Mouse (Mus musculus) adrenal gland, postnatal 10 days (tissue): ENCODE measurements around the gene Als2. TPM values are rescaled to one million over a fixed set of nuclear protein-coding genes. Genes with fewer than 3 reads are reported as not detected.

Experiments used
- DNase-seq: peaks from one replicate; pipeline ENCODE4 v3.0.0; 2021; ENCODE audit warnings: mixed read lengths
- total RNA-seq, 2 experiments: library from RNA; stranded (reverse); gene quantifications; 2 replicates each; pipeline ENCODE4 v1.2.3; 2021

Gene Als2
- total RNA-seq, 2 experiments from 2014 or later, result 15.6 to 16.5 TPM

DNA sequence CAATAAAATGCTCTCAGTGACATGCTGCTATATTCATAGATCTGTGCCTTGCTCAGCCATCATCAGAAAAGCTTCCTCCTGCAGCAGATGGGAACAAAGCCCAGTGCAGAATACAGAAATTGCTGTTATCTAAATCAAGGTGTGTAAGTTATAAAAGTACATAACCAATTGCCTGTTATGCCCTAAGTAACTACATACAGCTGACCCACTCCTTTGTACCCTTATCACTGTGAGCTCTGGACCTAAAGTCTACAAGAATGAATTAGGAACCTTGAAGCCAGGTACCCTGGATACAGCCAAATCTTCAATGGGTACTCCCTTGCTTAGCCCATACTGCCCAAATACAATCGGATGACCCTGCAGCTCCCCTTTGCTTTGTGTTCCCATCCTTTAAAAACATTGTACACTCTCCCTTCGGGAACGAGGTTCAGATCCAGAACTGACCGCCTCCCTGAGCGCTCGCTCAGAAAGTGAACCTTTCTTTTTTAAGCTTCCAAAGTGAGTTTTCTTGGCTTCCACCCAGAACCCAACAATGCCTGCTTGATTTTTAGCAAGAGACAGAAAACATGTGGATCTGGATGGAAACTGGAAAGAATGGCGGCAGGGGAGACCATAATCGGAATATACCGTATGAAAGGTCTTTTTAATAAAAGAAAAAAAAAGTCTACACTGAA lies 70.7 kb downstream of the Als2 start:
- DNase-seq, result no peak

DNA sequence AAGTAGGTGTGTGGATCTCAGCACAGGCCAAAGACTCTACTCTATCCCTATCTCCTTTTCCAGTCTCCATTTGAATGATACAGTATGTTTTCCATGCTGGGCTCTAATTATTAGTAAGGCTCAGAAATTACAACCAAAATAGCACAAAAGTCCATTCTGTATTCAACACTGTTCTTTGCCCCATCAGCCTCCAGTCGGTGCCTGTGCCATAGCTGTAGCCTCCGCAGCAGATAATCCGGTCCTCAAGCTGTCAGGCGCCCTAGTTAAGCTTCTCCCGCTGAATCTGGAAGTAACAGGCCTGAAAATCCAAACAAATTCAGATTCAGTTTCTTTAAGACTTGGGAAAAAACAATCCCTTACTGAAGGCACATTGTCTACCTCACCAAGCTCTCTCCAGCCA lies 73.1 kb downstream of the Als2 start:
- no peak for DNase-seq

DNA sequence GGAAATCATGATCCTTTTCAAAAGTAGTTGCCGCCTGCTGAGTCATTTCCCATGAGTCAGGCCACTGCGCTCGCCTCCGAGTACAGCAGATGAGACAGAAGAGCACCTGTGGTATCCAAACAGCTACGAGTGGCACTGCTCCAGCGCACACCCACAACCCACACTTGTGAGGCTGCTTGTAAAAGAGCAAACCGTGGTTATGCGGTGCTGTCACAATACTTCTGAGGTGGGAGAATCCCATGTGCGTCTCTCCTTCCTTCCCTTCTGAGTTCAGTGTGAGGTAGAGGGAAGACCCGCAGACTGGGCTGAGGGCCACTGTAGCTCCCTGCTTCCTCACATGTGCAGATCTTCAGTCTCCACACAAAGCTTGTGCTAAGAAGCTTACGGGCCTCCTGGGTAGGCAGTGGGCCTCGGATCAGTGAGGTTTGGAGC lies 74.0 kb downstream of the Als2 start, which contains the start of gene Mpp4:
TSS of gene Mpp4 (minus strand) at position 360 of the 432 bp plus-strand sequence.
- no peak for DNase-seq

DNA sequence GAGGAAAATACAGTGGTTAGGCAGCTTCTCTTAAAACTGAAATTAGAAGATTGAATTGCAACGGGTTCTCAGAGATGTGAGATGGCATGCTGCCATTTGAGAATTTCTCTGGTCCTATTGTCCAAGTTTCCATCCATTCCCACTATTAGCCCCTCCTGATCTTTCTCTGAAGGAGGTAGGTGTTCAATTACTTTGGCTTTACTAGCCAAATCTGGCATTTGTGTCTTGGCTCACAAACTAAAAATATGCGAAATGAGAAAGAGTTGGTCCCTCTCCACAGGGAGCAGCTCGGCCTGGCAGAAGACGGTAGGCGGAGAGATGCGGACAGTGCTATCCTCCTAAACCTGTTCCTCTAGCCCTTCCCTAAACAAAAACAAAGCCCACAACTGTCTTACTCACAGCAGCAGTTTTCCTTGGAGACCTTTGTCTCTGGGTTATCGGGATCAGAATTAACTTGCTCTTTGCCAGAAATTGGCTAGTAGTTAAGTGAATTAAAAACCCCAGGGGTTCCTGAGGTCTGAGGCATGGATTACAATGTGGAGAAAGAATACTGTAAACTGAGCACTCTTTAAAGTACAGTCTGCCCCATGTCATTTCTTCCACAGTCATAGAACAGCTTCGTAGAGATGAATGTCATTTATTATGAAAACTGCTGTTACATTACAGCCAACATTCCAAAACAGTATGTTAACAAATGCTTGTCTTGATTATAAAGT lies 74.6 kb downstream of the Als2 start:
- no peak for DNase-seq

DNA sequence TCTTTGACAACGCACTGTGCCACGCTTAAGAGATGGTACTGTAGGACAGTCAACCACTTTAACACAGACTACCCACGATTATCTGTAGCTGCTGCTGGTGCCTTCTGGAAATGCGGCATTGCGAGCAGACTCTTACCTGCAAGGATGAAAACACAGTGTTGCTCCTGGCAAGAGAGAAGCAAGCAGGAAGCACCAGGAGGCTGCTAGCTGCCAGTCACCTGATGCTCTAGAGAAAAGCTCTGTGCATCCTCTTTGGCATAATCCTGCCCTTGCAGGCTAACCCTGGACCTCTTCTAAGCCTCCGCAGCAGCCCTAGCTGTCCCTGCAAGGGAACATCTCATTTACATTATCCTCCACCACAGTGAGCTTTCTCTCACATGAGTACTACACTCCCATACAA lies 75.6 kb downstream of the Als2 start:
- DNase-seq, result no peak

DNA sequence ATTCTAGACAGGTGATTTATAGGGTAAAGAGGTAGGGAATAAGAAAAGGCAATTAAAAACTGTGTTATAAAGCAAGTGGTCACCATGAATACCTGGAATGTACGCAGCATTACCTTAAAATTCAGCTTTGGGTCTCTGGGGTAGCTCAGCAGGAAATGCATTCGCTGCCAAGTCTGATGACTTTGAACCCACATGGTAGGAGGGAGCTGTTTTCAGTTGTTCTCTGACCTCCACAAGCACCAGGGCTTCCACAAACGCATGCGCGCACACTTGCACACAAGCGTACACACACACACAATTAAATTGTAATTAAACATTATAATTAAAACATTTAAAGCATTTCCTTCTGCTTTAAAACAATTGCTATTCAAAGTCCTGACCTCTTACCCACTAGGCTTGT lies 76.2 kb downstream of the Als2 start:
- DNase-seq, result peak; percentile 15

DNA sequence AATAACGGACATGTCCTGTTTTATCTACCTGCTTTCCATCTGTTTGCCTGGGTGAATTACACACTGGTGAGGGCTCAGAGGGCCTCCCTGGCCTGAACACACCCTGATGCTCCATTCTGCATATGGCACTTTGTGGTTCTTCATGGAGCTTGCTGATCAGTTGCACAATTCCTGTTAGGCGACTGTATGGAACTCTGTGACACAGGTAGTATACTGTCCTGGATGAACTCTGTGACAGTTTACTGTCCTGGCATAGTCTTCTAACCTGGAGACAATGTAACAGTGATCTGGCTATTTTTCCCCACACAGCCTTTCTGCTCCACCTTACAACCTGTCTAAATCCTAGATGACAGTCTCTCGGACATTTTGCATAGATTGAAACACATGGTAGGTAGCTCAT lies 77.9 kb downstream of the Als2 start:
- no peak for DNase-seq

DNA sequence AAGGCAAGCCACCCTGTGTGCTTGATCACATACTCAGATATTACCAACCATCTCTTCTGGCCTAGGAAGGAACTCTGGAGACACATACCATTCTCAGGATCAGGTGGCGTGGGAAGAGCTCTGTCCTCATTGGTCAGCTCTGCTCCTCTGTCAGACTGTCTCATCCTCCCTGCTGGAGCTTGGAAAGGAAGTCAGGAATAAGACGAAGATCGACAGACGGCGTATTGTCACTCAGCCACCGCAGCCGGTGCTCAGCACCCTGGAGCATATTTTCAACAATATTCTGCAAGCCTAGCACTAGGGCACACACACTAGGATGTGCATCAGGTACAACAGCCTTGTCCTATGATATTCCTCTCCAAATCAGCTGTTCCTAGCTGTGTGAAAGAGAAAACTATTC lies 78.5 kb downstream of the Als2 start:
- DNase-seq, result no peak

DNA sequence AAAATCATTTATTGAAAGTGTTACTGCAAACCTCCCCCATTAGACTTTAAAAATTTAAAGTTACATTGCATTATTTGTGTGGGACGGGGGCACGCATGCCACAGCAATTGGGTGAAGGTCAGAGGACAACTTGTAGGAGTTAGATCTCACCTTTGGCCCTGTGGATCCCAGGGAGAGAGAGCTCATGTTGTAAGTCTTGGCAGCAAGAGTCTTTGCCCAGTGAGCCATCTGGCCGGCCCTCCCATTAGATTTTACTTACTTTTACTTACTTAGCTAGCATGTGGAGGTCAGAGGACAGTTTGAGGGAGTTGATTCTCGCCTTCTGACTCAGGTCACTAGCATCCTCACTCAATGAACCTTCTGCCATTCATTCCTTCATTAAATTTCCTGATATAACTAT lies 79.2 kb downstream of the Als2 start:
- peak; percentile 28 for DNase-seq

DNA sequence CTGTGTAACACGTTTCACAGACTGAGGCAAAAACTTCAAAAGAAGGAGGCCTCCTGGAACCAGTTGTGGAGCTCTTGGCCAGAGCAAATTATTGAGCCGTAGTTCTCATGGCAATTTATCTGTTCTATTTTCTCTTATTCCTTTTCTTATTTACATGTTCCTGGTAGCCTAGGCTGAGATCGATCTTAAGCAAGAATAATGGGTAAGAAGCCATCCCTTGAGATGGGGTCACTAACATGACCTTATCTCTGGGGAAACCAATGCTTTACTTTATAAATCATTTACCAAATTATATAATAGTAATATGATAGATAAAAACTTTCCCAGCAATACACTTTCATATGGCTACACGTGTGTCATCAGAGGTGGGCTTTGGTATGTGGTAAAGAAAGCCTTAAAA lies 84.7 kb downstream of the Als2 start:
- no peak for DNase-seq

DNA sequence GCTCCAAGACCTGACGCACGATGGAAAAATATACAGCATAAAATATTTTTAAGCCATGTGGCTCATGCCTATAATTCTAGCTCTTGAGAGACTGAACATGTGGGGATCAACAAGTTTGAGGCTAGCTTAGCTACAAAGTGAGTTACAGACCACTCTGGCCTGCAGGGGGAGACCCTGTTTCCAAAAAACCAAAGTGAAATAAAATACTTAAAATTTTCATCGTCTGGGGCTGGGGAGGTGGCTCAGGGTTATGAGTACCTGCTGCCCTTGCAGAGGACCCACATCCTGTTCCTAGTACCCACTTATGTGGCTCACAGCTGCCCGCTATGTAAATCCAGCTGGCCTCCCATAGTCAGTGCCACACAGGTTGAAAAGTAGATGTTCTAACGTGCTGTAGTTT lies 86.5 kb downstream of the Als2 start:
- no peak for DNase-seq

DNA sequence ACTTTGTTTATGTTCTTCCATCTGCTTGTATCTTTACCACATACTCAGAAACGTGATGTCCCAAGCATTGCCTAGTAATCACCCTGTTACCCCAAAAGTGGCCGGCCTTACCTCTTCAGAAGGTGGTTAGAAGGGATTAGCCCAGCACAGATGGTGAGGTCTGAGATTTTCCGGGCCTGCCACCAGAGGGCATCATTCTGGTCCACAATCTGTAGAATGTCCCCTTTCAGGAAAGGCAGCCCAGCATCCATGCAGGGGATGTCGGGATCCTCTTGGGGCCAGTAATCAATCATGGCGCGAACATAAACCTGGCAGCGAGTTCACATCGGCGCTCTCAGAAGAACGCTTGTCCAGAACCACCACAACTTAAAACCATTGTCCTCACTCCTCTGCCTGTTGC lies 92.5 kb downstream of the Als2 start:
- peak; percentile 61 for DNase-seq

DNA sequence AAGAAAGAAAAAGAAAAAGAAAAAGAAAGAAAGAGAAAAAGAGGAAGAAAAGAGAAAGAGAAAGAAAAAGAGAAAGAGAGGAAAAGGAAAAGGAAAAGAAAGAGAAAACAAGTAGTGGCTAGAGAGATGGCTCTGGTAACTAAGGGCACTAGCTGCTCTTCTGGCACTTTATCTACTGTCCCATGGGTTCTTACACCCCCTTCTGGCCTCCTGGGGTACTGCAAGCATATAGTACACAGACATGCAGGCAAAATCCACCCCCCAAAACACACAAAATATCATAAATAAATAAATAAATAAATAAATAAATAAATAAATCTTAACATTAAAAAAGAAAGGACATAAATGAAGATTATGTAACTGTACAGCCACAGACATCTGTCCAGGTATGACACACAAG lies 94.2 kb downstream of the Als2 start:
- peak; percentile 79 for DNase-seq

DNA sequence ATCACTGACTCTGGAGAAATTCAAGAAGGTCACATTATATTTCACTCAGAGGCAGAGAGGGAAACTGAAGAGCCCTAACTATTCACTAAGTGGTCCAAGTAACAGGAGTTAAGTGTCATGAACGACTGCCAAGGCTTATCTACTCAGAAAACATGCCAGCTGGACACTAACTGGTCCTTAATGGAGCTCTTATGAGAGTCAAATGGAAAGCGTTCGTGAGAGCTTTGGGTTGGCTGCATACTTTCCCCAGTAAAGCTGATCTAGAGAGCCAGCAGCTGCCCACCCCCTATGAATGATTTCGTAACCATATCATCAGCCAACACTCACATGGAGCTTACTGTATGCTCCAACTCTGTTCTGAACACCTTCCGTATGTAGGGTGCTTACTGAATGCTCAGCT lies 102.6 kb downstream of the Als2 start:
- DNase-seq, result no peak

DNA sequence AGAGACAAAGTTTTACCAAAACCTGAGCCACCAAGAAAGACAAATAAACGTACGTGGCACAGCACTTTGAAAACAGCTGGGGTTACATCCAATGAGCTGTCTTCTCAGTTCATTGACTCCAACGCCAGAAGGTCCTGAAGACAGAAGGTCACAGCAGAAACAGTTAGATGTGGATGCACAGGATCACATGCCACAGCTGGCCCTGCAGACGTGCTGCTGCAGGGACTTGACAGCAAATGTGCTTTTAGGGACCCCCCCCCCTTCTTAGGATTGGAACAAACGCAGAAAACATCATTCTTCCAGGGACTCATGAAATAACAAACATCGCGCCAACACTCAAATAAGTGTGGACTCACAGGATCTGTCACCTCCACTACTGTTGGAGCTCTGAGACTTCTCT lies 108.2 kb downstream of the Als2 start:
- no peak for DNase-seq

DNA sequence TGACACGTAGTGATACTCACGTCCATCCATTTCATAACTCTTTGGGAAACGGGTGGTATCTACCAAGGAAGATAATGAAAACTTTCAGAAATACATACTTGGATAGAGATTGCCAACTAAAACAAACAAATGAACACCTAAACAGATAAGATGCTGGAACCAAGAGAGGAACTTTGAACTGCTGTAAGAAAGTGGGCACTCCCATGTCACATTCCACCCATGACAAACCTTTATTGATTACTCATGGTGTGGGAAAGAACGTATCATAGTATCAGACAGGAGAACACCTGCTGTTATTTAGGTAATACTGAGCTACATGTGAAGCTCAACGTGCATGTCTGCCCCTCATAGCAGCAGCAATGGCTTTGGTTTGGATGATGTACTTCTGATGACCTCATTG lies 111.5 kb downstream of the Als2 start:
- no peak for DNase-seq

DNA sequence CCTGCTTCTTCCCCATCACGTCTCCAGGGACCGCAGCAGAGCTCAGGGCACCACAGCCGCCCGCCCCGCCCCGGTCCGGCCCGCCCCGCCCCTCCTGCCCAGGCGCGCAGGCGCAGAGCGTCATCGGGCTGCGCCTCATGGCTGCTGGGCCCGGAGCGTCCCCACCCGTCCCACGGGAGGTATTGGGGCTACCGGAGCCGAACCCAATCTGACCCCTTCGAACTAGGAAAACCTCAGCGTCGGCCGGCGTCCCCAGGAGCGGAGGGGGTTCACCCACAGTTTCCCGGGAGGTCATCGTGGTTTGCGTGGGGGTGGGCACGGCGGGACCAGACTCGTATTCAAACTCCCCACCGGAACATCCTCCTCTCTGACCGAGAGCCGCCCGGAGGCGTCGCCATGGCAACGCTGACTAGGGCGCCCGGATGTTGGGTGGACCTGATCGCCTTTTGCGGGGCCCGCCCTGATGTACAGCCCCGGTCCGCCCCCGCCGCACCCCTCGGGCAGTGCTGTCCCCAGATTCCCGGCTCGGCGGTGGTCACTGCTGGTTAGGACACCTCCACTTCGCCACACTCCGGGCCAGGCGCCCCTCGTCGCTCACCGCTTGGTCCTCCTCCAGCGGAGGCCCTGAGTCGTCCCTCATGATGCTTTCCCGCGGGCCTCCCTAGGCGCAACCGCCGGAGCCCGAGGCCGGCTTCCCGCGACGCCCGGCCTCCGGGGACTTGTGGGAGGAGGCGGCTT lies 117.1 kb downstream of the Als2 start, which contains the start of gene Tmem237:
TSS of gene Tmem237 (minus strand) at position 689 of the 738 bp plus-strand sequence.
- peak; percentile 95 for DNase-seq

Other genes starting within 250 kb of the Als2 start
- gene C2cd6, start 142.3 kb downstream of the Als2 start, total RNA-seq, result not detected
- 10 to 100 TPM; 15.2 to 15.3 TPM for gene Tmem237, start 116.8 kb downstream of the Als2 start, total RNA-seq
- under 1 TPM; 0.69 to 0.94 TPM for gene Mpp4, start 73.8 kb downstream of the Als2 start, total RNA-seq
- gene Cdk15, start 19.7 kb upstream of the Als2 start, total RNA-seq, result not detected
- gene Fzd7, start 245.2 kb upstream of the Als2 start, total RNA-seq, result 10 to 100 TPM; 12.6 to 18.3 TPM